Mouse (Mus musculus) kidney, adult 10 weeks (tissue): ENCODE results near the gene Calr. TPM values are rescaled to one million over a fixed set of nuclear protein-coding genes. Genes with fewer than 3 reads are reported as not detected.

ENCODE experiments used
- polyA plus RNA-seq: library from polyadenylated mRNA; stranded (reverse); fragments of 350-450 nt; fragmentation: Illumina TruSeq; extraction: RNeasy Lipid Tissue Mini Kit (QIAGEN cat#74804); gene quantifications from one replicate; pipeline ENCODE4 v1.2.3, GENCODE M21; 2014; ENCODE audit warnings: low read depth, low replicate concordance

The Calr gene
- polyA plus RNA-seq: 862 TPM

DNA sequence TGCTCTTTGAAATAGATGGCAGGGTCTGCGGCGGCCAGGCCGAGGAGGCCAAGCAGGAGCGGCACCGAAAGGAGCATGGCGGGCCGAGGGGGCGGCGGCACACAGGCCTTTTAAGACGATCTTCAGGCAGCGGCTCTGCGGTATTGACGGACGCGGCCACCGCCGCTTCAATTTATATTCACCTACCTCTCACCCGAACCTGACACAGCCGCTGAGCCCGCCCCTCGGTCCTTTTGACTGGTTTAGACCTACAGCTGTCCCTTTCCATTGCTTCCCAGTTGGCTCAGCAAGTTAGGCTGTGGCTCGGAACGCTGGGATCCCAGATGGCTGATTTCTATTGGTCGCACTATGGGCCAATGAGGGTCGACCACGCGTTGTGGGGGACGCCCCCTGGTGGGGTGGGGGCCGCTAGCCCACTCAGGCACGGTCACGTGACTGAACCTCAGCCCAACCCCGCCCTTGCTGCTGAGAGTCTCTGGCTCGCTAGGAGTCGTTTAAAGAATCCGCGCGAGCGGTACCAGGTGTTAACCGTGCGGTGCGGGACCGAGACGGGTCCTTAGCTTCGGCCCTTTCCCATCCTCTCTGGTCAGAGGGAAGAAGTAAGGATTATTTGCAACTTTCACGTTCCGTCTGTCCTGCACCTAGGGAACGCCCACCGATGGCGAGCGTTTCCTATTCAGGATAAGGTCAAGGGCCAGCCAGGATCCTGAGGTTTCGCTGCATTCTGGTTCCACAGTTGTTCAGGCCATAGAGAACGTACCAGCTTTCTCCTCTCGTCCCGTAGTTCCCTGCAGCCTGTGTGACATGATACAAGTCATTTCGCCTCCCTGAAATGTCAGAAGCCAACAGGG lies at the start of gene Calr:
Gene Calr (minus strand): TSS at position 213 of the 851 bp plus-strand sequence.

DNA sequence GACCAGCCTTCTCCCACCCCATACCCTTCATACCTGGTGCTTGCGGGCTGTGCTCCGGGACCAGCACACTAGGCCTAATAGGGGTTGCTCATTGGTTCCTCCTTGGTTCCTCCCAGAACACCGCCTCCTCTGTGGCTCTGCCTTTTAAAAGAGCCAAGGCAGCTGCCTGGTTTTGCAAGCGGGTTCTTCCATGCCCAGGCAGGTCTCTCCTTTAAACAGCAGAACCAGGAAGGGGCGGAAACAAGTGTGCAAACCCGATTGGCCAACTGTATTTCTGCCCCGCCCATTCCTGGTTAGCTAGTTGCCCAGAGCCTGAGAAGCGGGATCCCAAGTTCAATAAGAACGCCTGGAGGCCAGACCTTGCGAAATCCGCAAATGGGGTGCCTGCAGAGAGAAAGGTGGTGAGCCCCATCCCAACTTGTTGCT lies 47.0 kb upstream of the Calr start, which contains the start of gene Gcdh:
Gene Gcdh (minus strand): TSS at position 213 of the 426 bp plus-strand sequence.

DNA sequence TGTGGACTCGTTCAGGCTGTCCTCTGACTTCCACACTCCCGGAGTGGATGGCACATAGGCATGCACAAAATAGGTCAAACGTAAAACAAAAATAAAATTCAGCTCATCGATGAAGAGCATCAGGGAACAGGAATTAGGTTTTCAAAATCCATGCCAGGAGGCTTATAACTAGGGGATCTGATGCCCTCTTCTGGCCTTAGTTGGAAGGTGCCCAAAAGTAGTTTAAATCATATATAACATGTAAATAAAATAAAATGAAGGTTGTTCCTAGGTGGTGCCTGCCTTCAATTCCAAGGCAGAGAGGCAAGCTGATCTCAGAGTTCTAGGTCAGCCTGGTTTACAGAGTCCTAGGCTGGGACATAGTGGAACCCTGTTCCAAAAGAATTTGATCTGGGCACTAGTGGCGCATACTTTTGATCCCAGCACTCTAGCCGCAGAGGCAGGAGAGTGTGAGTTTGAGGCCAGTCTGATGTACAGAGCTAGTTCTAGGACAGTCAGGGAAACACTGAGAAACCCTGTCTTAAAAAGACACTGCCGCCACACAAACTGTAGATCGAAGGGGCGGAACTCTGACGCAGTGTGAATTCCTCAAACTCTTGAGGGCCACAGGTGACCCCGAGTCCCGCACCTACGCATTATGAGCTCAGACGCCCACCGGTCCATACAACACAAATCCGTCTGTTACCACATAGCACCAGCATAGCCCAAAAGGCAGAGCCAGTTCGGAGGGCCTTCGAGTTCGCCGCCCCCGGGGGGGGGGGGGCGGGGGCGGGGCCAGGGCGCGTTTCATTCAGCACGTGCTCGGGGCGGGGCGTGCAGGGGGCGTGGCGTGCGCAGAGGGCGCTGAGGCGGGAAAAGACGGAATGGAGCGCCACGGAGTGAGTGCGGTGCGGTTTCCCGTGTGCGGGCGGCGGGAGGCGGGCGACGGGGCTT lies 24.9 kb upstream of the Calr start, which contains the start of gene Syce2:
Gene Syce2 (plus strand): TSS at position 736 of the 933 bp plus-strand sequence.

DNA sequence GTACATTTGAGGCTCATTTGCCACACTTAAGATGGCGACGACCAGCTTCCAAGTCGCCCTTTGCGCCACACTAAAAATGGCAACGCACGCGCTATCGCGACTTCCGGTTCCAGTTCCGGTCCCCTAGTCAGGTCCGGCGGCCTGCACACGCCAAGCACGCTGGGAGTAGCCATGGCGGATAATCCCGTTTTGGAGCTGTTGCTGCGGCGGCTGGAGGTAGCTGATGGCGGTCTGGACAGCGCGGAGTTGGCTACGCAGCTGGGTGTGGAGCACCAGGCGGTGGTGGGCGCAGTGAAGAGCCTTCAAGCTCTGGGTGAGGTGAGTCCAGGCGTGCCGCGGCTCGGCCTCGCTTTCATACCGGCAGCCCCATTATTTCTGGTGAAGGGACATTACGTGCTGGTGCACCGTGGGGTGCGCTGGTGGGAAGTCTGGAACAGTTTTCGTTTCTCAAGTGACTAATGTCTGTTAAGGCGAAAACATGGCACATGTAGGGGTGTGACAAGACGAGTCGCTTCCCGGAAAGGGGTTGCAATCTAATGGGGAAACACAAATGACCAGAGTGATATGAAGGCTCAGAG lies 10.2 kb upstream of the Calr start, which contains the start of gene Farsa:
Gene Farsa (plus strand): TSS at position 126 of the 578 bp plus-strand sequence.

DNA sequence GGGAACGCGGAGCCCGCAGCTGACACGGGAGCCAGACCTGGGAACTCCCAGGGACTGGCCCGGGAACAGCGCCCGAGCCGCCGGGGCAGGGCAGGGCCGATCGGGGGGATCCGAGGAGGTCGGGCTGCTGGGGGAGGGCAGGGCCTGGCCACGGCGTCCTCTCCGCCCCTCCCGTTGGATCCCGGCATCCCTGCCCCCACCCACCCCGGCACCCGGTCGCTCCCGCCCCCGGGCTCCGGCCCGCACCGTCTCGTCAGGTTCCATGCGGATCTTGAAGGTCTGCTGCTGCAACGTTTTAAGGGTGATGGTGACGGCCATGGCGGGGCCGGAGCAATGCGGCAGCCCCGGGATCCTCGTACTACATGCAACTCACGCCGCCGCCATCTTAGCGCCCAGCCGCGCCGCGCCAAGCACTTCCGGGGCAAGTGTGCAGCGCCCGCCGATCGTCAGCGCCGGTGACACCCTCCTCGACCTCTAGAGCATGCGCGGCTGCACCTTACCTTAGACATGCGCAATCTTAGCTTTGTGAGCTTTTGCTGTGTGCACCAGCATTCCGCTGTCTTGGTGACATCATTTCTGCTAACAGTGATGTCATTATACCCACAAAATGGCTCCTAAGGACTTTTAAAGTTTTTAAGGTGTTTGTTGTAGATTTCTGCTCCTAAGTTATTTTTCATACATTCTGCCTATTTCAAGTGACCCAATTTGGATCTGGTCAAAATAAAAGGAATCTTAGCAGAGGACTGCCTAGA lies 6.3 kb downstream of the Calr start, which contains the start of gene Rad23a:
Gene Rad23a (minus strand): TSS at position 418 of the 752 bp plus-strand sequence.

DNA sequence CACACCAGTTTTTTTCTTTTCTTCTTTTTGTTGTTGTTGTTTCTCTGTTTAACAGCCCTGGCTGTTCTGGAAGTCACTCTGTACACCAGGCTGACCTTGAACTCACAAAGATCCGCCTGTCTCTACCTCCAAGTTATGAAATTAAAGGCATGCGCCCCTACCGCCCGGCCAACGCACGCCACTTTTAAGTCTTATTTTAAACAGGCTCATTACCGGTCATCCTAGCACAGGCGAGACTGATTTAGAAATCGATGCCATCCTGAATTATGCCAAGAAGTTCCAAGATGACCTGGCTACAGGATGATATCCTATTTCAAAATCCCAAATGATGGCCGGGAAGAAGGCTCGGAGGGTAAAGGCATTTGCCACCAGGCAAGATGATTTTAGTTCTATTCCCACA lies 15.2 kb downstream of the Calr start, which contains the start of gene Gadd45gip1:
Gene Gadd45gip1 (plus strand): TSS at position 33 of the 400 bp plus-strand sequence.

DNA sequence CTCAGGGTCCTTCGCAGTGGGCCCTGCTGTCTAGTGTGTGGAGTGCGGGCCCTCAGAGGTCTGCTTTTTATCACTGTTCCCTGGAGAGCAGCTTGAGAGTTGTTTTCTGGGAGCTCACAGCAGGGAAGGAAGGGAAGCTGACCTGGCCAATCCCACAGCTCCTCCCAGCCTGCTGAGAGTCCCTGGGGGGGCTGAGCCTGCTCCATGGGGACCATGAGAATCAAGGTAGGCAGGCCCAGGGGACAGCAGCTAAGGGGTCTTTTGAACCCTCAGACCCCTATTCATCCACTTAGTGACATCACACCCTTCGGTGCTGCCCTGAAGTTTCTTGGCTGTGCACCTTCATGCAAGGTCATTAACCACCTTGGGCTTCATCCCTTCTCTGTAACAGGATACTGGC lies 24.0 kb downstream of the Calr start, which contains the start of gene Dand5:
Gene Dand5 (minus strand): TSS at position 101 of the 400 bp plus-strand sequence.

DNA sequence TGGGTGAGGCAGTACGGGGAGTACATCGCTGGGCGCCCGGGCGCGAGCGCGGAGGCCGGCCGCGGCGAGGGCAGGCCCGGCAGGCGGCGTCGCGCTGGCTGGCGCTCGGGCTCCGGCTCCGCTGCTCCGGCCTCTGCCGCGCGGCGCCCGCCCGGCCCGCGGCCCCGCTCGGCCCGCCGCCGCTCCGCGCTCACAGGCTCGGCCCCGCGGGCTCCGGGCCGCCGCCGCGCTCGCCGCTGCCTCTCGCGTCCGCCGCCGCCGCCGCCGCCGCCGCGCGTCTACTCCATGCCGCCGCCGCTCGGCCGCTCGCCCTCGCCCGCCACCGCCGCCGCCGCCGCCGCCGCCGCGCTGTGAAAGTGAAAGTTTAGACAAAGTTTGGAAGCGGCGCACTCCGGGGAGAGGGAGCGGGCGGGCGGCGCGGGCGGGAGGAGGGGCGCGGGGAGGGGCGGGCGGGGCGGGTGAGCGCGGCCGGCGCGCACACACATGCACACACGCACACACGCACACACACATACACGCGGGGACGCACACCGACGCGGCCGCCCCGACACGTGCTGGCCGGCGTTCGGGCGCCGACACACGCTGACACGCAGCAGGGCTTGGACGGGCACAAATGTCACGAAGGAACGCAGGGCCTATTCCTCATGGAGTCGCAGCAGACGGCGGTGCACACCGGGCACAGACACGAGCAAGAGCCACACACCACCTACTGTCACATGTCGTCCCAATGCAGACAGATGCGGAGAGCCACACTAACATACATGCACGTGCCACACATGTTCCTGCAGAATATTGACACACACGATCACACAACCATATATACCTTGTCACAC lies 46.5 kb downstream of the Calr start, which contains the start of gene Nfix:
Gene Nfix (minus strand): TSS at position 346 of the 833 bp plus-strand sequence.

Other genes with a start within 250 kb of the Calr start
- gene Ier2, start 184.1 kb downstream of the Calr start, polyA plus RNA-seq: 0.77 TPM
- 7.9 TPM for gene Trmt1, start 160.6 kb downstream of the Calr start, polyA plus RNA-seq
- gene Nacc1, start 159.1 kb downstream of the Calr start, polyA plus RNA-seq: 2.0 TPM
- not detected for gene Lyl1, start 145.5 kb downstream of the Calr start, polyA plus RNA-seq
- not detected for gene G430095P16Rik, start 123.9 kb downstream of the Calr start, polyA plus RNA-seq
- 5.1 TPM for gene Nfix, start 46.6 kb downstream of the Calr start, polyA plus RNA-seq
- gene Dand5, start 24.1 kb downstream of the Calr start, polyA plus RNA-seq: 3.3 TPM
- gene Gadd45gip1, start 15.4 kb downstream of the Calr start, polyA plus RNA-seq: not detected
- 3.5 TPM for gene Rad23a, start 6.3 kb downstream of the Calr start, polyA plus RNA-seq
- 1.3 TPM for gene Farsa, start 10.1 kb upstream of the Calr start, polyA plus RNA-seq
- gene Syce2, start 25.2 kb upstream of the Calr start, polyA plus RNA-seq: 6.0 TPM
- 302 TPM for gene Gcdh, start 47.0 kb upstream of the Calr start, polyA plus RNA-seq
- not detected for gene Klf1, start 55.0 kb upstream of the Calr start, polyA plus RNA-seq
- 7.1 TPM for gene Dnase2a, start 61.6 kb upstream of the Calr start, polyA plus RNA-seq
- not detected for gene Mast1, start 90.4 kb upstream of the Calr start, polyA plus RNA-seq
- gene Rtbdn, start 100.1 kb upstream of the Calr start, polyA plus RNA-seq: not detected
- gene Gm49661, start 122.5 kb upstream of the Calr start, polyA plus RNA-seq: not detected
- 35.9 TPM for gene Prdx2, start 122.7 kb upstream of the Calr start, polyA plus RNA-seq
- gene Rnaseh2a, start 122.8 kb upstream of the Calr start, polyA plus RNA-seq: 1.1 TPM
- gene Junb, start 131.8 kb upstream of the Calr start, polyA plus RNA-seq: not detected
- gene Hook2, start 143.7 kb upstream of the Calr start, polyA plus RNA-seq: 16.4 TPM
- not detected for gene Best2, start 167.6 kb upstream of the Calr start, polyA plus RNA-seq
- 16.8 TPM for gene Asna1, start 178.3 kb upstream of the Calr start, polyA plus RNA-seq
- gene Trir, start 179.9 kb upstream of the Calr start, polyA plus RNA-seq: 15.0 TPM
- 4.2 TPM for gene Tnpo2, start 190.0 kb upstream of the Calr start, polyA plus RNA-seq
- 0.89 TPM for gene Fbxw9, start 213.1 kb upstream of the Calr start, polyA plus RNA-seq
- not detected for gene Gm5741, start 221.0 kb upstream of the Calr start, polyA plus RNA-seq
- 9.5 TPM for gene Dhps, start 224.8 kb upstream of the Calr start, polyA plus RNA-seq
- gene Wdr83os, start 233.8 kb upstream of the Calr start, polyA plus RNA-seq: 6.1 TPM
- gene Wdr83, start 234.4 kb upstream of the Calr start, polyA plus RNA-seq: 2.3 TPM
- gene Man2b1, start 236.3 kb upstream of the Calr start, polyA plus RNA-seq: 7.5 TPM